Mouse (Mus musculus): ENCODE results near the gene Mipol1.
"Not testable (repeated sequence)": the region's sequence is repeated elsewhere in the genome, so short reads cannot be mapped to it uniquely, and the experiment has no call there.

The Mipol1 gene

DNA sequence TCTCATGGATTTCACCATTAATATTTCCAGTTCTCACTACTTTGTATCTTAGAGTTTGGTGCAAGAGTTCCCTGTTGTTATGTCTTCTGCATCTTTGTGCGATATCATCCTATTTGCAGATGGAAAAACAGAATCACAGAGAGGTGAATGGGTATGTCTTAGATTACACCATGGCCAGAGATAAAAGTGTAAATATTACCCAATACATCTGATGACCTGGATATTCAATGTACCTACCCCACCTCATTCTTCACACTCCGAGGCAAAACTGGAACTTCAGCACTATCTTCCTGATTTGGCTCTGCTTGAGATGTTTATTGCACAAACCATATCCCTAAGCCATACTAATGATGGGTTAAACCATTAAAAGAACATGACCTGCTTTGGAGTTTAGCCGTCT lies 198.0 kb downstream of the Mipol1 start:
- DNase-seq = no peak

DNA sequence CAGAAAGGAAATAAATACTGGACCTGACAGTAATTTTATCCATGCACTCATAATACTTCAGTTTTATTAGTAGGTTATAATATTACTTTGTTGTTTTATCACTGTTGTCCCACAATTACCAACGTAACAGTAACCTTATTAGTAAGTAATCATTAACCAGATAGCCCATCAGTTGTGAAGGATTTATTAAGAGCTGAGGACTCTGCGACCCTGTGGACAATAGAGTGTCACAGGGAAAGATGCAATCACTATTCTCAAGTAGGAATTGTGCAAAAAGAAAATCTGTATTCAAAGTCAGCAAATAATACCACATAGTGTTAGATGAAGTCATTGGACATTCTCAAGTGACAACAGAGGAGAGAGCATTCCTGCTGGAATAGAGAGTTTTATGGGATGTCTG lies 198.5 kb downstream of the Mipol1 start:
- no peak for DNase-seq

DNA sequence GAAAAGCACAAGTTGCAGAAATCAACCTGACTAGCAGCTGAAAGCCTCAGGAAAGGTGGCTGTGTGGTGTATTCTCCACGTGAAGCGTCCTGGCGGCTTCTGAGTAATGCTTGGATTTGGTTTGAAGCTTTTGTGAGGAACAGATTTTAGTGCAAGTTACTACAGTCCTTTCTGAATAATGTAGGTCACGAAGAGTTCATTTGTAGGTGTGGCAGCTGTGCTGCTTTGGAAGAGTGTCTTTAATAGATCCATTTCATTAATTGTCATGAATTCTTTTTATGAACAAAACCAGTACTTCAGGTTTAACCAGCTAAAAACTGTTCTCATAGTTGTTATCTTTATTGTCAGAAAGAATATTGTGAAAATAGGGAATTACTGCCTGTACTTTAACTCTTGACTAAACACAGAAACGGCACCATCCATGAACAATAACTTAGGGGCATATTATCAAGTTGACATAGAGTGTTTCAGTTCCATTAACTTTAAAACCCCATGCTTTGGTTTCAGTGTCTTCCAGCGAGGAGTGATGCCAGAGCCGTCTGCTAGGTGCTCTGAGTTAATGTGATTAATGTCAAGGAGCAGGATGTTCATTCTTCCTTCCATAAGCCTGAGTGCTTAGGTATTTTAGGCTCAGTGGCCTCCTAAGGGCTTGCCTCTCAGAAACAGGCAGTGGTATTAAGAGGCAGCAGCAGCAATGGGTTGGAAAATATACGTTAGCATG lies 206.9 kb downstream of the Mipol1 start:
- DNase-seq = not testable (repeated sequence)

DNA sequence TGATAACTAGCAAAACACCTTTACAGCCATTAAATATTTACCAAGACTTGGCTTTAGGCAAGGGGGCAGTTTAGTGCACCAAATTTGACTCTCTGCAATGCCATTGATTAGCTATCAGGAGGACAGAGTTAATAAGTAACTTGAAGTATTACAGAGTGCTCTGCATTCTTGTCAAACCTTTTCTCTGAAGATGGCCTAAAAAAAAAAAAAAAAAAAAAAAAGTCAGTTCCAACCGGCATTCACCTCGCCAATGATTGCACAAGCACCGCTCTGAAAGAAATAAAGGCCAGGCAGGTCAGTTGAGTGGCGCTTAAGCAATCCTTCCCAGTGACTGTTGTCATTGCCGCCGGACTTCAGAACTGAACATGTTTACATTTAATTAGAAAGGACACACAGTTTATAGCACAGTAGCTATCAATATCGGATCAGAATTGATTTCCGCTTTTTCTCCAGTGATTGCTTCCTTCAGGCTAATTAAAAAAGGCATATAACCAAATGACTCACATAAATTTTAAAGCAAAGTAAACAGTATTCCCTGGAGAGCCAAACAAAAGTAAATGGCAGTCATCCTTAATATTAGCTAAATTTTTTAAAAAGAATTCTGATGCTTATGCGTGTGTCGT lies 214.2 kb downstream of the Mipol1 start:
- DNase-seq = peak; percentile 6 to 9

DNA sequence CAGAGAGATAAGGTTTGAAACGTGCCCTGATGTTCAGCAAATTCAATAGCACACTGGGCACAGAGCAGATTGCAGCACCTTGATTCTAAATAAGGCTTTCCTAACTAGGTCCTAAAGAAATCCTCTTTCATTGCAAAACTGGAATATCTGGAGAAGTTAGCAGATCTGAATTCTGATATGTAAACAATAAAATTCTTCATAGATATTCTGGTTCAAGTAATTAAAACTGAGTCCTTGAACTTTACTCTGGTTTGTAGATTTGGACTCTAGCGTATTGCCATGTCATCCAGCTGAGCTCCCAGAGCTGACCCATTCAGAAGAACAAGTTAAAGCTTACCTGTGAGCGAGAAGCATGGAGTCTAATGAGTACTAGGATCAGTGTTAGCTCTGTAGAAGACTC lies 217.1 kb downstream of the Mipol1 start:
- DNase-seq = no peak

DNA sequence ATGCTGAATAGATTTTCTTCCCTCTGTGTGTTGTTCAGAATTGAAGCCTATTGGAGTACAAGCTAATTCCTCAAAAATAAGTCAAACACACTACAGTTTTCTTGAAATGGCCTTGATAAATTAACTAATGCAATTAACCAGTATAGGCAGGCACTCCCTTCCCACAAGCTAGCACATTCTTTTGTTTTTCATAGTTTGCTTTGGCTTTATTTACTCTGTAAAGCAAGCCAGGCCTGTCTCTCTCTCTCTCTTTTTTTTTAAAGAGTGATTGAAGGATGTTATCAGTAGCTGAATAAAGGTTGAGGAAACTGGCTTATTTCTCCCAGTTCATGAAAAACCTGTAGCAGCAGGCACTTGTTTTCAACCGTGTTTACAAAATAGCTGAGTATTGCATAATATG lies 219.1 kb downstream of the Mipol1 start:
- DNase-seq = no peak

DNA sequence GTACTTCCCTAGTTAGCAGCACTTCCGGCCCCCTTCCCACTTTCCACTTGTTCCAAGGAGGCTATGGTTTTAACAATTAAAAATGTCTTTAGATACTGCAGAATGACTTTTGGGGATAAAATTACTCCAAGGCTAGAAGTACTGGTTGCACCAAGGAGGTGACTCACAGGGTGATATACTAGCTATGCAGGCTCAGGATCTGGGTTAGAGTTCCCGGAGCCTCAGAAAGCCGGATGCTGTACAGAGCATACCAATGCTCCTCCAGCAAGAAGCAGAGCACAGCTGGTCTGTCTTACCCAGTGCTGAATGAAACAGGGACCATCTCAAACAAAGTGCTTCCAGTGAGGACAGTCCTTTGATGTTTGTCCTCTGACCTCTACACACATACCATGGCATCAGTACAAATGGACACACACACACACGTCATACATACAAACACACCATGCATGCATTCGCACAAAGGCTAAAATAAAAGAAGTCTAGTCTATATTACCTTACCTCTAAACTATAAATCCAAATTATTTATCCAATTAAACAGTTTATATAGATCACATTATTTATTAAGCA lies 219.9 kb downstream of the Mipol1 start:
- DNase-seq = no peak

DNA sequence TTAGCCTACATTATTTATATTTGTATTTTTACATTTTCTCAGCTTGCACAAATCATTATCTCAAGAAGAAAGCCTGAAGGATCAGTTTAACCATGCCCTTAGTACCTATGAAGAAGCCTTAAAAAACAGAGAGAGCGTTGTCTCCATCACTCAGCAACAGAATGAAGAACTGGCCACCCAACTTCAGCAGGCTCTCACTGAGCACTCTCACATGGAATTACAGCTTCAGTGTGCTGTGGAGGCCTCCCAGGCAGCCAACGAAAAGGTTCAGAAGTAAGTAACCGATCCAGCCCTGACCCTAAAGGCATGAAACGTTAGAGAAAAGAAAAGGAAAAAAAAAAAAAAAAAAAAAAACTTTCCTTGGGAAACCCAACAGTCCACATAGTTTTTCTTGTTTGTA lies 226.7 kb downstream of the Mipol1 start:
- DNase-seq = no peak

DNA sequence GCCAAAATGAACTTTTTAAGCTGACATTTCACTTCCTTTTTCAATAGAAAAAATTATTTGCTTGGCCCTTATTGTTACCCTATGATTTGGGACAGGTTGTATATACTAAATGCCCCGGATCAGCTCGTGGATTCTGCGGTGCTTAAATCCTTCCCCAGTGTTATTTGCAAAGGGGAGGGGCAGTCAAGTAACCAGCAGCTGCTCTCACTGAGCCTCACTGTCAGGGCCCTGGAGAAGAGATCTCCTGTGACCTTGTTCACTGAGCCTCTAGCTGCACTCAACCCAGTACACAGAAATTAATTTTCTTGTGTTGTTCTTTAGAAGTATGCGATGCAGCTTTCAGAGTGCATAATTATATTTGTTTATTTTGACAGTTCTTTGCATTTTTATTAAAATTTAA lies 227.1 kb downstream of the Mipol1 start:
- DNase-seq = no peak

DNA sequence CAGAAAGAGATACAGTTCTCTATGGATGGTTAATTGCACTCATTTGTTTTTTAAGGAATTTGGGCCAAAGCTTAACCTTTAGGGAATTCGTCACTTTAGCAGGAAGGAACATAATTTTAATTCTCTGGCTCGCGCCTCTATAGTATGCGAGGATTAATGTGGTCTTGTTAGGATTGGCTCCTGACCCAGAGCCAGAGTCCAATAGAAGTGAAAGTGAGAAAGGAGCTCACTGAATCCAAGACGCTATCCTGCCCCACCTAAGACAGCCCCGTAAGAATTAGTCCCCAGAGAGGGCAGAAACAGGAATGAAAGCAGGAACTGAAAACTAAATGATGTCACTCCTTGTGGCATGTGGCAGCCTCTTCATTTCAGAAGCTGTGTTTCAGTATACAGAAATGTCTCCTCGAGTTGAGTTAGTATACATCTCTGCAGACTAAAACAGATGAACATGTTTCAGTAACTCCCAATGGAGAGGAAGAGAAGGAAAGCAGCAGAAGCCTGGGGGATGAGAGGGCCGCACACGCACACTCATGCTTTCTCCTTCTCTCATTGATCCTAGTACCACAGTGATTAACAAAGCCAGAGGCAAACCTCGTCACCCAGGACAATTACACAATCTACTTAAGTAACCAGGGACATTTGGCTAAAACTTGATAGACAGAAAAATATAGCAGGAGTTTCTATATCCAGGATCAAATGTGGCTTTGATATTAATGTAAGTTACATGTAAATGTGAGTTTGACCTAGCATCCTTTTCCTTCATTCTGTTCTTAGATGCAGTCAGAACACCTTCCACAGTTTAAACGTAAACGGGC lies 234.5 kb downstream of the Mipol1 start:
- DNase-seq = no peak

DNA sequence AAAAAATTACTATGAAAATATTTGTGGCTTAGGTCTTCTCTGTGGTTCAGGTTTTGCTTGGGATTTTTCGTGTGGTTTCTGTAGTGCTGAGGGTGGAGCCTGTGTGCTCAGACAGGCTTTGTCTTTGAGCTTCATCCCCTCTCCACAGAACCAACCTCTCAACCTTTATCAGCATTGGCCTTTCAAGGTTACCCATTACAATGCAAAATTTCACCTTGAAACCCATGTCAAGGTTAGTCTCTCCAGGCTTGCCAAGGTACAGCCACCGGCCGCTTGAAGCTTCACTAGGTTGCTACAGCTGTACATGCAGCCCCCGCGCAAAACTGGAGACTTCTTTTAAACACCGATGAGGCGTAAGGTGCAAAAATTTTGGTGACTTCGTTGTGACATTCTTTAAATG lies 241.6 kb downstream of the Mipol1 start:
- DNase-seq = no peak

DNA sequence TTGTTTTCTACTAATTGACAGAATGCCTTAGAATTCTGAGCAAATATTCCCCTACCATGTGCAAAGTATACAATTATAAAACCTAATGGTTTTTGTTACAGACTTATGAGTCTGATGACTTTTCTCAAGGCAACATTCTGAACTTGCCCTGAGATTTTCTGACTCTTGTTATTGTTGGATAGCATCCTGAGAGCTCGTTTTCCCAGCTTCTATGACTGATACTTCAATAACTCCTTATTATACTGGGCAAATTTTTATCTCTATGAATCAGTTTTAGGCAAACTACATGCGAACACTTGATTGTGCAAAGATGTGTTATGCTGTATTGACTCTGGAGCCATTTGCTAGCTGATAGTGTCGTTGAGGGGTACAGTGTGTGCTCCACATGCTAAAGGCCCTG lies 246.6 kb downstream of the Mipol1 start:
- no peak for DNase-seq

DNA sequence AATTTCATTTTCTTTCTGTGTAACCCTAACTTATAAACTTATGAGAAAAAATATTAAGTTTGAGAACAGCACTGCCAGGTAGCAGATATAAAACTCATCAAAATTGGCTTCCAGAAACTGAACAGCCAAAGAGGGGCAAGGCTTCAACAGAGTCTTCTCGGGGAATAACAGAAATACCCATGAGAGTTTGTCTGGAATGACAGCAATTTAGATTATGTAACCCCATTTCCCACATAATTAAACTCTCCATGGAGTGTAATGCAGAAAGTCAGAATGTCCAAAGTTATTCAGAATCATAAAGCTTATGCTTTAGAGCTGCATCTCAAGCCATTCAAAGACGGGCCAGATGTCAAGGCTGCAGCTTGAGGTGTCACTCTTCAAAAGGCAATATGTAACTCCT lies 251.6 kb downstream of the Mipol1 start:
- DNase-seq = no peak

DNA sequence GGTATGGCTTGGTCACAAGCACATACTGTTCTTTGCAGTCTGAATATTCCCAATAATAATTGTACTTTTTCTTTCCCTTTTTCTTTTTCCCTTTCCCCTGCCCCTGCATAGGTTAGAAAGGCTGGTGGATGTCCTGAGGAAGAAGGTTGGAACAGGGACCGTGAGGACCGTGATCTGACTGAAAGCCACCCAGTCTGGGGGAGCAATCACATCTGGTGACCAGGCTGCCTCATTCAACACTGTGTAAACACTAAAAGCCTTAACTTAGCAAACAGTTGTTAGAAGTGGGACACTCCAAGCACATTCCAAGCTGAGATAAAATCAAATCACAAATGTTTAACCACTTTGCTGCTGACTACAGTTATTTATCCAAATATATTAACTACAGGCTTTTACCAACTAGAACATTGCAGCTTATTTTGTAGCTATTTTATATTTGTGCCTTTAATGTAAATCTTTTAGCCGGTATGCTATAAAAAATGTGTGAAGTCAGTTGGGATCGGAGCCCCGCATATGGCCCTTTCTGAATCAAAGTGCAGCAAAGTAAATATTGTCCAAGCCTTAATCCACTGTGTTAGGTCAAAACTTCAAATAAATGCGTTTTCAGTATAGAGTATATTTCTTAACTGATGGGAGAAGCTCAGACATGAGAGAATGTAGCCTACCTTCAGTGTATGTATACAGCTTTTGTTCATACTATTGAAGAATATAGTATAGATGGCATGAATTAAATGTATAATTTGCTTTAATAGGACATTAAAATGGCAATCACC lies 266.3 kb downstream of the Mipol1 start:
- peak in 1 of 2 experiments; percentile 2 for DNase-seq

DNA sequence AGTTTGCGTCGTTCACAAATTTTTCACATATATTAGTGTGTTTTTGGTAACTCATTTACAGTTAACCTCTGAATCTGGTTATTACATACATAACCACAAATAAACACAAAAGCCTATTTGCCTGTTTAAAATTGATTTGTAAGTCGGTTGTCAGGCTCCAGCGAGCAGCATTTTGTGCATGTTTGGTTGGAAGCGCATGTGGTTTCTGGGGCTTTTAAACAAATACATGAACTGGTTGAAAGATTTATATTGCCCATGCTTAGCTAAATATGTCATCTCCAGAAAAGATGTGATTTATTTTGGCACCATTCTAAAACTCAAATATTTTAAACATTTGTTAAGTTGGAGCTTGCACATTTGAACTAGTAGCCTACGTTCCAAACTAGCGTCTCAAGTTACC lies 270.0 kb downstream of the Mipol1 start:
- no peak for DNase-seq

DNA sequence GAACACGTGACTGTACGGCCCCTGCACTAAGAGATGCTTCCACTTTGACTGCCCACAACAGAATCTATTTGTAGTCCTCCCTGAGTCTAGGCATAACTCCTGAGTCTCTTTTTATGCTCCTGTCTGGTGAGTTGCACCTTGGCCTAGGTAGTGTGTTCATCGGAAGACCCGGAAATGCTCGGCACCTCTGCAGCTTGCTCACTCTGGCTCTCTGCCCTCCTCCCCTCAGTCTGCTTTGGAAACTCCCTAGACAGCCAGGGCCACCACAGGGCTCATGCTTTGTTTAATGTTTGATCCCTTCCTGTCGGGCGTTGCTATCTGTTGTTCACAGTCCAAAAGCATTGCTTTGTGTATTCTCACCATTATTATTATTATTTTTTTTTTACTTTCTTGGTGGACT lies 275.1 kb downstream of the Mipol1 start:
- no peak for DNase-seq

DNA sequence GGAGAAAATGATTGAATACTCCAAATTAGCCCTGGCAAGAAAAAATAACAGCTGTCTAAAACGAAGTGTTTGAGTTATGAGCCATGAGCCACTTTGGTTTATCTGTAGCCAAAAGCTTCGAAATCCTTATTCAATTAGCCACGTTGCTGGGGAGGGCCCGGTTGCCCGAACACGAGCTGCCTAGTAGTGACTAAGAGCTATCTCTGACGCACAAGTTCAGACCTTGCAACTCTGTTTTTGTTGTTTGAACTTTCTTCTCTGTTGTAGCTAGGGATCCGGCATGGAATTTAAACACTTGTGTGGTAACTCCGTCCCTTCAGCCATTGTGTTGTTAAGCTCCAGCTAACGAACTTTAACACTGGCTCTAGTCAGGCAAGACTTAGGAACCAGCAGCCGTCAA lies 278.7 kb downstream of the Mipol1 start:
- no peak for DNase-seq

DNA sequence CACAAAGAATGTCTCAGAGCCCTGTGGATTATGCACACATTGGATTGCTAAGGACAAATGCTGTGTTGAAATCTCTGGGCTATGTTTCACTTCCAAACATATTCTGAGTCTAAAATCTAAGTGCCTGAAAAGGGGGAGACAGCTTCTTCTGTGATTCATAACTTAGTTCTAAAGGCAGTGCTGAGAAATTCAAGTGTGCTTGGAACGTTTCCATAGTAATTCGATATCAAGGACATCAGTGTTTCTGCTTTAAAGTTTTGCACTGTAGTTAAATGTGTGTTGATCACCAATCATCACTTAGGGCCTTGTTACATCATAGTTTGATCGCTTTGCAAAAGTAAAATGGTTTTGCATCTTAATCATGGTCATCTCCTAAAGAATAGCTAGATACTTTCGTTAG lies 279.5 kb downstream of the Mipol1 start:
- no peak for DNase-seq

DNA sequence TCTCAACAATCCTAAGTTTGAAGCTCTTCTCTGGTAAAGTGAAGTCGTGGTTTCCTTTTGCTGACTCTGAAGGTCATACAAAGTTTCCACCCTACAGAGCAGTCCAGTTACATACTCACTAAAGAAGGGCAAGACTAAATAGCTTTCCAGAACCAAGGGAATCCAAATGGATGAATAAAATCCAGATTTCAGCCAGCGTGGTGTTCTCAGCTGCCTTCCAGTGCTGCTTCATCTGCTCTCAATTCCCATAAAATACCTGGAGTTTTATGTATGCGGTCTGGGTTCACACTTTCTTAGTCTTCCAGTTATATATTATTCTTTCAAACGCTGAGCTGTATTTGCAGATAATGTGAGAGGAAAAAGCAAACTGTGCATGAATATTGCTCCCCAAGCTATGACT lies 280.9 kb downstream of the Mipol1 start:
- no peak for DNase-seq

DNA sequence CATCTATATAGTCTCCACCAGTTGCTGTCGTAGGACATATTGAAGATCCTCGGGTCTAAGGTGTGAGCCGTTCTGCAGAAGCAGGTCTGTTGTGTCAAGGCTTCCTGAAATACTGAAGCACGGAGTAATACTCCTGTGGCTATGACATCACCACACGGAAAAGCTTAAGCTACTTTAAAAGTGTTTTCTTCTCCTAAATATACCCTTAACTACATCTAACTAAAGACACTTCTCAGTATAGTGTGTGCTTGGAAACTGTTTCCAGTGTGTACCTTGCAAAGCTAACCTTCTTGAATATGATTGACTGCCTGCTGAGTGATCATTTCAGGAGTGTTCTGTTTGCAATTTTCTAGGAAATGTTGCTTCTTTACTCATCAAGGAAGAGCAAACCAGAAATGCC lies 281.3 kb downstream of the Mipol1 start:
- no peak for DNase-seq

DNA sequence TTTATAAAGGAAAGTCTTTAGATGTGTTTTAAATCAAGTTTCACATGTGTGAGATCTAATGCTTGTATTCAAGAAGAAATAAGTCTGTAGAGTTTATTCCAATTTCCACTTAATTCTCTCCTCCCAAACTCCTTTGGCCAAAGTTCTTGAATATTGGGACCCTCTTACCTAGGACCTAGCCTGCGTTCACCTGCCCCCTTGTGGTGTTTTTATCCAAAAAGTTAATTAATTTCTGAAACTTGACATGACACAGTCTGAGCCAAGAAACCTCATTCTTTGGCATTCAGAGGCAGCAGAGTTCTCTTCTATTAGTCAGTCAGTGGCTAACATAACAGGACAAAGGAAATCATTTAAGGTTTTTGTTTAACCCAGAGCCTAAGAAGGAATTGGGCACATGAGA lies 284.3 kb downstream of the Mipol1 start:
- DNase-seq = no peak

DNA sequence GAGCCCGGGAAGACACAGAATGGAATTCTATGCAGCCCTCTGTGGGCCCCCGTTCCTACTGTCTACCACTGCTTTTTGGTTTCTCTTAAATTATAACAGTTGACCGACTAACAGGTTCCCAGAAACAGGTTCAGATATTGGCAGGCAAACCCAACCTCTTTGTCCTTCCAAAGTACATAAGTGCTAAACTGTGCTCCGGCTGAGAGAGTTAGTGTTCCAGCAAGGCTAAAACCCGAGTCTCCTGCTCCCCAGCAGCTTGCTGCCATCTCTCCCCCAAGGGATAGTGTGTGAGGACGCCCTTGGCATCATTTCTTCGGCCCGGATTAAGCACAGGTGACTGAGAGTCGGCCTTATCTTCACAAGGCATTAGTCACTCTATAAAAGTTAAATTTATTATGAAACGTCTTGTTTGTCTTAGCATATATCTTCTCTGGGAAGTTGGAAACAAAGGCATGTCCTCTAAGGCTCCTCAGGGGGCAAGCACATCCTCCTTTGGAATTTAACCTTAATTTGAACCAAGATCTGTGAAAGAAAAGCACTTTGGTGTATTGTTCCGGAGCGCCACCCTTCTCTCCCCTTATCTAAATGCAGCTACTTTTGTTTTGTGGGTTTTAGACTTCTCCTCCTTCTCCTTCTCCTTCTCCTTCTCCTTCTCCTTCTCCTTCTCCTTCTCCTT lies 285.6 kb downstream of the Mipol1 start:
- DNase-seq = no peak

All from kidney, postnatal 36 days (tissue).